Mouse (Mus musculus) cerebellum, postnatal 25 days (tissue): ENCODE data around the gene Lgals3.

Experiments used
- DNase-seq, 2 experiments: peaks; one replicate each; pipeline ENCODE4 v3.0.0; 2021; ENCODE audit warnings: mixed read lengths in 2 of 2

Lgals3 gene

GRCm38 (mm10) chr14:47370790-47371189, 3.2 kb downstream of the Lgals3 start:
- DNase-seq = peak in 1 of 2 experiments; percentile 31

GRCm38 (mm10) chr14:47371689-47372088, 4.1 kb downstream of the Lgals3 start:
- no peak for DNase-seq

- DNase-seq = peak; percentile 30 to 49
Measured at GRCm38 (mm10) chr14:47373728-47374678, 6.5 kb downstream of the Lgals3 start.

- DNase-seq = no peak
Measured at GRCm38 (mm10) chr14:47376526-47376925, 9.0 kb downstream of the Lgals3 start.

GRCm38 (mm10) chr14:47378336-47378735, 10.8 kb downstream of the Lgals3 start:
- no peak for DNase-seq

- no peak for DNase-seq
Measured at GRCm38 (mm10) chr14:47383911-47384310, 16.4 kb downstream of the Lgals3 start.

GRCm38 (mm10) chr14:47384653-47385052, 17.1 kb downstream of the Lgals3 start:
- DNase-seq = no peak

- no peak for DNase-seq
Measured at GRCm38 (mm10) chr14:47386125-47386524, 18.6 kb downstream of the Lgals3 start.

GRCm38 (mm10) chr14:47393354-47394094, 26.0 kb downstream of the Lgals3 start:
- no peak for DNase-seq

GRCm38 (mm10) chr14:47395007-47395406, 27.5 kb downstream of the Lgals3 start:
- DNase-seq = no peak

- no peak for DNase-seq
Measured at GRCm38 (mm10) chr14:47395462-47396026, 28.0 kb downstream of the Lgals3 start.

- DNase-seq = peak; percentile 28 to 40
Measured at GRCm38 (mm10) chr14:47396165-47396652, 28.7 kb downstream of the Lgals3 start.

- no peak for DNase-seq
Measured at GRCm38 (mm10) chr14:47402735-47403134, 35.2 kb downstream of the Lgals3 start.

GRCm38 (mm10) chr14:47406000-47406399, 38.4 kb downstream of the Lgals3 start:
- DNase-seq = no peak

- DNase-seq = no peak
Measured at GRCm38 (mm10) chr14:47417346-47417745, 49.8 kb downstream of the Lgals3 start.

- DNase-seq = peak; percentile 91 to 93
Measured at GRCm38 (mm10) chr14:47417775-47418665, 50.5 kb downstream of the Lgals3 start, which contains the start of gene Dlgap5. TSS of gene Dlgap5 (minus strand) at chr14:47418407.

GRCm38 (mm10) chr14:47418666-47418991, 51.1 kb downstream of the Lgals3 start:
- no peak for DNase-seq

GRCm38 (mm10) chr14:47419034-47419625, 51.6 kb downstream of the Lgals3 start:
- no peak for DNase-seq

- no peak for DNase-seq
Measured at GRCm38 (mm10) chr14:47419723-47420276, 52.2 kb downstream of the Lgals3 start.

GRCm38 (mm10) chr14:47421606-47422005, 54.1 kb downstream of the Lgals3 start:
- DNase-seq = no peak

GRCm38 (mm10) chr14:47422466-47422865, 54.9 kb downstream of the Lgals3 start:
- no peak for DNase-seq
